Mouse (Mus musculus): ENCODE results near the gene Abca17.

Abca17 gene

DNA sequence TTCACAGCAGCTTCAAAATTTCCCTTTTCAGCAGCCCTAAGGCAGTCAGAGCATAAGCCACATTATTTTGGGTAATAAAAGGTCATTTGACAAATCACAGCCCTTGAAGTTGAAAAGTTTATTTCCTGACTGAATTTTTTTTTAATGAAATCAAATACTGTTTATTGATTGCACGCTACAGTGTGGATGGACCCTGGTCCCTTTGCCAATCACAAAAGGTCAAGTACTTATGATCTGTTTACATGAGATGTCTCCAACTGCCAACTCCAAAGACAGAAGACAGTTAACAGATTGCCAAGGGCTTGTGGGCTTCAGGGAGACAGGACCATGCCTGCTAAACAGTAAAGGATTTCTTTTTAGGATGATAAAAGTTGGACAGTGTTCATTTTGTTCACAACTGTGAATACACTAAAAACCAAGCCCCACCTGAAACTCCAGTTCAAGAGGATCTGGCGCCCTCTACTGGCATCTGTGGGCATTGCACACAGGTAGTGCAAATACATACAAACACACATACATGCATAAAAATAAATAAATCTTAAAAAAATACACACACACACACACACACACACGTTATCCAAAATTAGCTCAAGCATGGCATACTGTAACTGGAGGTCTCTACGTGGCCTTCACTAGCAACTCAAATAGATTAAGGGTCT, 107.4 kb downstream of the Abca17 start:
- in situ Hi-C loops (cut with MboI, MseI): no loop called here

DNA sequence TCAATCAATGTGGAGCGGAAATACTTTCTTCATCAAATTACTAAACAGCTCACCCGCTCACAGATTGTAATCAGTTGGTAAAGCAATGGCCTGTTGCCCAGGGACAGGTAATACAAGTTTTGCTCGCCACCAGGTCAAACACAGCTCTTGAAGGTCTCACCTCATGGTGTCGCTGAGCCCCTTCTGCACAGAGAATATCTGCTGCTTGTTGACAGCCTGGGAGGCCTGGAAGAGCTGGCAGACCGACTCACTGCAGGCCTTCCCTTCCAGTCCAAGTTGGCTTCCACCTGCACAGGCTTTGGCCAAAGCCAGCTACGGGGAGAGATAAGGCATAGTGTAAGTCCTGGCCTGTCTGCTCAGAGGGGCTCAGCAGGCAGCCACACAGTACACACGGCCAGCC, 113.9 kb downstream of the Abca17 start:
- in situ Hi-C loops (cut with MboI, MseI): no loop called here

DNA sequence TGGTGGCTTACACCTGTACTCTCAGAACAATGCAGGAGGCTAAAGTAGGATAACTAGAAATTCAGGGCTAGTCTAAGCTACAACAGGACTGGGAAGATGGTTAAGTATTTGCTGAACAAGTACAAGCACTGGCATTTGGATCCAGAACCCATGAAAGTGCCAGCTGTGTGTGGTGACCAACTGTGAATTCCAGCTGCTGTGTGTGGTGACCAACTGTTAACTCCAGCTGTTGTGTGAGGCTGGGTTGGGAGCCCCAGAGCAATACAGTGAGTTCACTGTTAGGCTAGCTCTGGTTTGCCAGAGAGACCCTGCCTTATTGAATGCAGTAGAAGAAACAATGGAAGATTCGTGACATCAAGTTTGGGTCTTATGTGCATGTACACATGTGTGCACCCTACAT, 114.4 kb downstream of the Abca17 start:
- in situ Hi-C loops (cut with MboI, MseI): no loop called here

DNA sequence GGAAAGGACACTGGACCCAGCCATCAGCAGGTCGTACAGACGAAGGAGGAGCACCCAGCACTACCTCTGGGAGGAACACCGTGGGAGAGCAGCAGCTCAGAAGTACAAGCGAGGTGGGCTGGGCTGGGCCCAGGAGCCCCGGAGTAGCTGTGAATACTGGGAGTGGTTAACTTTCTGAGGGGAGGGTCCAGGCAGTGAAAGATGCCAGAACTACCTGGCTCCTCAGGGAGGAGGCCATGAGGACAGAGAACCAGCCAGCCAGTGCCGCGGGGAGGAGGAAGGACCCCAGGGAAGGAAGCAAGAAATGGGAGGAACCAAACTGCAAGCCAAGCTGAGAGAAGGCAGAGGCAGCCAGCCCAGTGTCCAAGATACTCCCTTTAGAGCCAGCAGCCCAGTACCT, 122.9 kb downstream of the Abca17 start:
- in situ Hi-C loops (cut with MboI, MseI): no loop called here

DNA sequence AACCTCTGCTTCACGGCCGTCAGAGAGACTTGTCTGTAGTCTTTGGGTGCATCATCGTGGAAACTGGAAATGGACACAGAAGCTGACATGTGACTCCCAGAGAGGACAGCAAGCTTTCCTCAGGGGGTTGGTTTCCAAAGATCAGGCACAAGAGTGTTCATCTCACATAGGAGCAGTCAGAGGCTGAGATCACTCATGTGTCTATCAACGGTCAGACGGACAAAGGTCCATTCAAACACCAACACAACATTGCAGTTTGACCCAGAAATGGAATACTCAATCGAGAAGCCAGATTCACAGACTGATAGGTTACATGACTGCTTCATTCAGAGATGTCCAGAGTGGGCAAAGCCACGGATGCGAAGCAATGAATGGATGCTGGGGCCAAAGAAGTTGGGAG, 124.1 kb downstream of the Abca17 start:
- in situ Hi-C loops (cut with MboI, MseI): no loop called here

DNA sequence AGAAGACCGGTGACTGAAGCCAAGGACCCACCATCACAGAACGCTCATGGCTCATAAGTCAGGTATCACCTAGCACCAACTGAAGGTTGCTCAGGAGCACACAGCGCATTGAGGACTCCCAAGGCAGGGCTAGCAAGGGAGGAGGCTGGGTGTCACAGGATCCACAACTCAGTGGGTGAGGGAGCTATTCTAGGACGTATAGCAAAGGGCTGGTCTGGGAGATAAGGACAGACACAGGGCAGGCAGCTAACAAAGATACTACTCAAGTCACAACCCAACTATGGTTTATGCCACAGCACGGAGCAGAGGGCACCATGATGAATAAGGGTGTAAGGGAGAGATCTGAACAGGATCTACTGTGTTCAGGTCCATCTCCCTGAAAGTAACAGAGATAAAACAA, 125.0 kb downstream of the Abca17 start:
- in situ Hi-C loops (cut with MboI, MseI): no loop called here

DNA sequence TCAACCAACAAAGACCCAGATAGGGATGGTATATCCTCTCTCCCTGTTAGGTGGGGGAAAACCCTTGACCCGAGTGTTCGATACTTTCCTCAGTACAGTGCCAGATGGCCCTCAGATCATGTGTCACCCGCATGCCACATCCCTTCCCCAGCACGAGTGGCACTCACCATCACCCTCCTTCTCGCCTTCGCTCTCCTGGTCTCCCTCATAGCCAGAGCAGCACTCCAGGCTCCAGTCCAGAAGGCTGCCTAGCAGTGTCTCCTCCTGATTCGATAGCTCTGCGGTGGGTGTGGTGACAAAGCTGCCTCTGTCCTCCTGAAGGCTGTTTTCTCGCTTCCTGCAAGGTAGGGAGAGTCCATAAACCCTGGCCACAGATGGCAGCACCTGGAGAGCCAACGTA, 126.1 kb downstream of the Abca17 start:
- in situ Hi-C loops (cut with MboI, MseI): no loop called here

DNA sequence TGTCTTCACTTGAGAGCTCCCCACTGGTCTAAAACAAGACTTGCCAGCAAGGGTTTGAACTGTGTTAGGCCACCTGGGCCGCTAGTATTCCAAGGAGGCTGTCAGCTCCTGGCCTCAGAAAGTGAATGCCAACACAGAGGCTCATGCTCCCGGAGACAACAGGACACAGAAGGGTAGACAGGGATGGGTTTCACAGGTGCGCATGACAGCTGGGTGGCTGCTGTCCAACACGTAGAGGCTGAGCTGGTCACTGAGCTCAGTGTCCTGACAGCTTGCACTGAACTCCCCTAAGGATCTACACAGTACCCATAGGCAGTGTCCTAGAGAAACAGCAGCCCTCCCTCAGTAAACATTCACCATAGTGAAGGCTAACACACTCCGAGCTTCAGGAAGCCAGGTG, 127.4 kb downstream of the Abca17 start:
- in situ Hi-C loops (cut with MboI, MseI): no loop called here

DNA sequence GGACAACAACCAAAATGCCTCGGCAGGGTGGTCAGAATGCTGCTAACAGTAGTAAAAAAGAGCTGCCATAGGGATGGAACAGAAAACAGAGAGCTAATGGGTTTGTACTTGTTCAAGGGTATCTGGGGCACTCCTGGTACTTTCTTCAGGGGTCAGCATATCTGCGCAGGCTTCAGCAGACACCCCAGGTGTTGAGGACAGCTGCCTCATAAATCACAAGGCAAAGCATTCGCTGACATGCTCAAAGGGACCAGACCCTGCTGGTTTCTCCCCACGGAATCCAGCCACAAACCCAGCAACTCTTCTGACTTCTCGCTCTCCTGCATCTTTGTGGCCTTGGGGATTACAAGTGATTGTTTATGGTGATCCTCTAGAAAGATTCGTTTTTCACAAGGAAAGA, 128.2 kb downstream of the Abca17 start:
- in situ Hi-C loops (cut with MboI, MseI): no loop called here

DNA sequence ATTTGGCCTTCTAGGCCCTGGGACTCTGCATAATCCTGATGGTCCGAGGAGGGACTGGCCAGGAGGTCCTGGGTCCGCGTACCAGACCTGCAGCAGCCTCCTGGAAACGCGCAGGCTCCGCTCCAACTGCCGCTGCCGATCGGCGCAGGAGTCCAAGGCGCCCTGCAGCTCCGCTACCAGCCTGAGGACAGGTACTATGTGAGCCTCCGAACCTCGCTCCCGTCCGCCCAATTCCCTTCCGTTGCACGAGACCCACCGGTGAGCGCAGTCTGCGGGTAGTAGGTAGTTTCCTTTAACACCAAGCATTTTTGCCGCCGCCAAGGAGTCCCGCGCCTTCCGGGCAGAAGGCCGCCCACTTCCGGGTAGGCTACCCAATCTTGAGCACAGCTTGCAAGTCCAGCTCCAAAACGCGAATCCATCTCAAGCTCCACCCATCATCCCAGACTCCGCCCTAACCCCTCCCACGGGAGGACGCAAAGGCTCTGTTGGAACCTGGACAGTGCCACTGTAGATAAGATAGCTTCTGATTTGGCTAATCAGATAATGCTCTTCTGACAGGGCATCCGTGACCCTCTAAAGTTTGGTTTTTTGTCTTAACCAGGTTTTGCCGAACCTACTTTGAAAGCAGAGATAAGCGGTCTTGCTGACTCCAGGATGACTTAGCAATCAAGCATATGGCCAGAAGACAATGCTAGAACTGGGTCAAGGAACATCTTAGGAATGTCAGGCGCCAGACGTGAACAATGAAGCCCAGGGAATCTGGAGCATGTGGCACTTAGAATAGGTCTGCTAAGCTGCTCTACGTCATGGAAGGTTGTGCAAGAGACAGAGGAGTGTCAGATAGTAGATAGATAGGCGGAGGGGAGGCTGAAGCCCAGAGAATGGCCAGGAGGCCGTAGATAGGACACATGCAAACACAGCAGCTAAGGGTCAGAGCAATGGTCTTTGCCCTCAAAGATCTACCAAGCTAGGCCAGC, 130.1 kb downstream of the Abca17 start, which contains the start of gene Tedc2:
Tedc2 (minus strand) TSS at position 417 of the 977 bp plus-strand sequence.
- in situ Hi-C loops (cut with MboI, MseI): no loop called here

DNA sequence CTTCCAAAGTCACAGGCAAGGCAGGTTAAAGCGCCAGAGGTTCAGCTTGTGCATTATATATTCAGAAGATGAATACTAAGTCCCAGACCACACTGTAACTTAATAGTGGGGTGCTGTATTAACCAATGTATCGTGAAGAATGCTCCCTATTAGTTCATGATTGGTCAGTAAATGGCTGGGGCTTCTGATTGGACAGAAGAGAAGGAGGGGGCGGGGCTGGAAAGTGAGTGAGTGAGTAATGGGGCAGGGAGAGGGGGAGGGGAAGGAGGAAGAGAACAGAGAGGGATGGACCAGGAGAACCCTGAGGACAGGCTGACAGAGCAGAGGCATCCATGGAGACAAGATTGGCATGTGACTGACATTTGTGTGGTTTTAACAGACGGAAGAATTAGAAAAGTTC, 134.0 kb downstream of the Abca17 start:
- in situ Hi-C loops (cut with MboI, MseI): no loop called here
